Mouse (Mus musculus) gastrocnemius, postnatal 14 days (tissue): Measurements from ENCODE around the gene D430041D05Rik. TPM values are rescaled to one million over a fixed set of nuclear protein-coding genes. Genes with fewer than 3 reads are reported as not detected.

Experiments used
- DNase-seq: peaks from one replicate; pipeline ENCODE4 v3.0.0; 2021; ENCODE audit warnings: mixed read lengths
- intact Hi-C: fragments of 180-260 bp; cut with DNase I; formaldehyde crosslinking; loops from one replicate; pipeline ENCODE4 v1.15.1; 2025; ENCODE audit warnings: low total_unique reads
- total RNA-seq, 2 experiments: library from RNA; stranded (reverse); gene quantifications; 2 replicates each; pipeline ENCODE4 v1.2.3; 2021

The D430041D05Rik gene
- total RNA-seq, 2 experiments from 2014 or later: 1.0 to 1.5 TPM

GRCm38 (mm10) chr2:104313246-104313645 is 97.6 kb downstream of the D430041D05Rik start:
- intact Hi-C loops: no loop called here
- no peak for DNase-seq

- no peak for DNase-seq
- intact Hi-C loops: no loop called here
Measured at GRCm38 (mm10) chr2:104307102-104307501, 103.7 kb downstream of the D430041D05Rik start.

GRCm38 (mm10) chr2:104305722-104306121 is 105.1 kb downstream of the D430041D05Rik start:
- intact Hi-C loops: no loop called here

GRCm38 (mm10) chr2:104299912-104300311 is 110.9 kb downstream of the D430041D05Rik start:
- intact Hi-C loops: no loop called here

More at GRCm38 (mm10) chr2:104305722-104306121, 105.1 kb downstream of the D430041D05Rik start:
- peak; percentile 17 for DNase-seq

GRCm38 (mm10) chr2:104299160-104299559 is 111.7 kb downstream of the D430041D05Rik start:
- peak; percentile 52 for DNase-seq
- intact Hi-C loops: no loop called here

More at GRCm38 (mm10) chr2:104299912-104300311, 110.9 kb downstream of the D430041D05Rik start:
- no peak for DNase-seq

GRCm38 (mm10) chr2:104286821-104287220 is 124.0 kb downstream of the D430041D05Rik start:
- intact Hi-C loops: no loop called here
- no peak for DNase-seq

GRCm38 (mm10) chr2:104283401-104283955 is 127.3 kb downstream of the D430041D05Rik start:
- DNase-seq: no peak
- intact Hi-C loops: no loop called here

GRCm38 (mm10) chr2:104282835-104283234 is 128.0 kb downstream of the D430041D05Rik start:
- intact Hi-C loops: no loop called here
- DNase-seq: no peak

- no peak for DNase-seq
- intact Hi-C loops: no loop called here
Measured at GRCm38 (mm10) chr2:104267049-104267448, 143.8 kb downstream of the D430041D05Rik start.

GRCm38 (mm10) chr2:104261741-104262067 is 149.1 kb downstream of the D430041D05Rik start:
- DNase-seq: no peak
- intact Hi-C loops: no loop called here

- DNase-seq: no peak
- intact Hi-C loops: no loop called here
Measured at GRCm38 (mm10) chr2:104260920-104261740, 149.7 kb downstream of the D430041D05Rik start.

GRCm38 (mm10) chr2:104256585-104256984 is 154.2 kb downstream of the D430041D05Rik start:
- DNase-seq: no peak
- intact Hi-C loops: no loop called here

GRCm38 (mm10) chr2:104254944-104255343 is 155.9 kb downstream of the D430041D05Rik start:
- no peak for DNase-seq
- intact Hi-C loops: no loop called here

- no peak for DNase-seq
- intact Hi-C loops: no loop called here
Measured at GRCm38 (mm10) chr2:104253341-104253740, 157.5 kb downstream of the D430041D05Rik start.

GRCm38 (mm10) chr2:104251647-104252046 is 159.2 kb downstream of the D430041D05Rik start:
- intact Hi-C loops: no loop called here
- DNase-seq: no peak

GRCm38 (mm10) chr2:104249856-104250255 is 161.0 kb downstream of the D430041D05Rik start:
- DNase-seq: no peak
- intact Hi-C loops: no loop called here

GRCm38 (mm10) chr2:104246851-104247250 is 164.0 kb downstream of the D430041D05Rik start:
- DNase-seq: no peak
- intact Hi-C loops: no loop called here

- intact Hi-C loops: no loop called here
- no peak for DNase-seq
Measured at GRCm38 (mm10) chr2:104242055-104242454, 168.8 kb downstream of the D430041D05Rik start.

GRCm38 (mm10) chr2:104237141-104237540 is 173.7 kb downstream of the D430041D05Rik start:
- intact Hi-C loops: no loop called here
- DNase-seq: no peak

GRCm38 (mm10) chr2:104230444-104230843 is 180.4 kb downstream of the D430041D05Rik start:
- intact Hi-C loops: no loop called here
- DNase-seq: peak; percentile 20

GRCm38 (mm10) chr2:104226057-104226456 is 184.8 kb downstream of the D430041D05Rik start:
- intact Hi-C loops: no loop called here
- no peak for DNase-seq
